Mouse (Mus musculus) intestine, embryonic 16.5 days (tissue): Measurements from ENCODE around the gene Elovl6. TPM values are rescaled to one million over a fixed set of nuclear protein-coding genes. Genes with fewer than 3 reads are reported as not detected.

Experiments
- ATAC-seq: fragments of 200-750 bp; cut with Nextera tagmentation; 2 replicates; pipeline ENCODE4 v1.8.0; 2017; ENCODE audit warnings: moderate TSS enrichment, moderate library complexity
- H3K27ac ChIP-seq: fragments of 300-500 bp; sonication (generic); 2 replicates; pipeline ENCODE4 v1.5.1; 2014; ENCODE audit warnings: mild to moderate bottlenecking, low read length
- H3K27me3 ChIP-seq: fragments of 300-500 bp; sonication (generic); replicated peaks from 2 replicates; pipeline ENCODE4 v1.6.1; 2014; ENCODE audit warnings: low read length, control low read depth, mixed read lengths; ENCODE audit not compliant: control insufficient read depth, insufficient read depth
- H3K36me3 ChIP-seq: fragments of 300-500 bp; sonication (generic); 2 replicates; pipeline ENCODE4 v1.6.1; 2014; ENCODE audit warnings: low read length, control low read depth; ENCODE audit not compliant: control insufficient read depth, insufficient read depth
- H3K4me1 ChIP-seq: fragments of 300-500 bp; sonication (generic); 2 replicates; pipeline ENCODE4 v1.6.1; 2014; ENCODE audit warnings: low read length, control low read depth, mixed read lengths; ENCODE audit not compliant: control insufficient read depth, insufficient read depth
- H3K4me2 ChIP-seq: fragments of 300-500 bp; sonication (generic); 2 replicates; pipeline ENCODE4 v1.6.1; 2014; ENCODE audit warnings: low read depth, low read length, control low read depth
- H3K4me3 ChIP-seq: fragments of 300-500 bp; sonication (generic); 2 replicates; pipeline ENCODE4 v1.5.1; 2014; ENCODE audit warnings: mild to moderate bottlenecking, low read length
- H3K9ac ChIP-seq: fragments of 300-500 bp; sonication (generic); 2 replicates; pipeline ENCODE4 v1.6.1; 2014; ENCODE audit warnings: low read depth, low read length
- H3K9me3 ChIP-seq: fragments of 300-500 bp; sonication (generic); 2 replicates; pipeline ENCODE4 v1.6.1; 2016; ENCODE audit warnings: low read length, control low read depth; ENCODE audit not compliant: control insufficient read depth
- WGBS: fragments of 180-500 bp; shearing (Covaris S2); extraction: QIAGEN DNeasy Blood & Tissue Kit; methylation state at CpG from one replicate; pipeline ENCODE4 v1.1.7; 2014; 5-methylcytosine and 5-hydroxymethylcytosine counted together
- polyA plus RNA-seq: library from polyadenylated mRNA; unstranded; fragments of >200 nt; fragmentation: Nextera tagmentation; extraction: Ambion mirVana; gene quantifications from 2 replicates; pipeline ENCODE4 v1.2.1, GENCODE M21; 2015

The Elovl6 gene
- polyA plus RNA-seq, 1 experiment from 2014 or later = 51.7 TPM

DNA sequence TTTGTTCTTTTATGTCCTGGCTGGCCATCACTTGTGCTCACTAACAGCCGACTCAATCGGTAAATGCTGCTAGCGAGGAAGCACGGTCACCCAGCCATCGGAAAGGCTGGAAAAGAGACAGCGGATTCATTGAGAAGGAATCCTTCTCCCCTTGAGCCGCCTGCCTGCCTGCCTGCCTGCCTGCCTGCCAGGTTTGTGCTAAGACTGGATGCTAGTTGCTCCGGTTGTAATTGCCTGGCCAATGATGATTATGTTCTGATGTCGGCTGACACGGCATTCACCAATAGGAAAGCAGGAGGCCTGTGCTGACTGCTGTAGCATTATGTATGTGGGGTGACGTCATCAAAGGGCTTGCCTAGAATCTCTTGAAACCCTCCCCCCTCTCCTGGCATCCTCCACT, 4.0 kb downstream of the Elovl6 start:
- WGBS = under 1% methylated on average over 11 of the region's 11 CpGs
- Histone ChIP-seq H3K27ac (peak overlapping the region; percentile 99), H3K4me3 (peak overlapping the region; percentile 85), H3K9me3 (no peaks in the 10 kb centered on the region), H3K36me3 (no peaks in the 10 kb centered on the region), H3K4me2 (peak overlapping the region; percentile 80), H3K9ac (peak overlapping the region; percentile 73), H3K27me3 (no peaks in the 10 kb centered on the region), H3K4me1 (peaks cover 19% of the 10 kb centered on the region)
- peak; percentile 86 for ATAC-seq

DNA sequence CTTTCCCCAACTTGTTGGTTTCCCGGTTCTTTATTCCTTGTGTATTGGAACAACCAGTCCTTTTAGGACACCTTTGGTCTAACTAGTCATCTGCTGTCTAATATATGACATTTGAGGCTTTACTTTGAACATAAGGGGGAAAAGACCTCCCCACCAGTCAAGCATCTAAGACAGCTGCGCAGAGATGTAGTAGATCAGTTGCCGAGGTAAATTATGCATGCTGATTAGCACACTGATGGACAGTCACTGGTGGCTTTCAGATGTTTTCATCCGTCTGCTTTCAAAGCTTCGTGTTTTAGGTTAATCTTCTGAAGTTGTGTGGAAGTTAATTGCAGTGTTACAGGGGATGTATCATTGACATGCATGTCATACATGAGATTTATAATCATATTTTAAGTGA, 5.8 kb downstream of the Elovl6 start:
- no peak for ATAC-seq
- no peaks in the 10 kb centered on the region for H3K27me3 ChIP-seq
- H3K4me1 ChIP-seq = peaks cover 16% of the 10 kb centered on the region
- no peak overlapping the region for H3K4me3 ChIP-seq
- H3K9ac ChIP-seq = no peak overlapping the region
- H3K36me3 ChIP-seq = peaks cover 4% of the 10 kb centered on the region; the same call in 1 of the 2 replicates
- H3K4me2 ChIP-seq = no peak overlapping the region
- H3K9me3 ChIP-seq = no peaks in the 10 kb centered on the region
- H3K27ac ChIP-seq = no peak overlapping the region
- WGBS = 84% methylated on average over 5 of the region's 5 CpGs

DNA sequence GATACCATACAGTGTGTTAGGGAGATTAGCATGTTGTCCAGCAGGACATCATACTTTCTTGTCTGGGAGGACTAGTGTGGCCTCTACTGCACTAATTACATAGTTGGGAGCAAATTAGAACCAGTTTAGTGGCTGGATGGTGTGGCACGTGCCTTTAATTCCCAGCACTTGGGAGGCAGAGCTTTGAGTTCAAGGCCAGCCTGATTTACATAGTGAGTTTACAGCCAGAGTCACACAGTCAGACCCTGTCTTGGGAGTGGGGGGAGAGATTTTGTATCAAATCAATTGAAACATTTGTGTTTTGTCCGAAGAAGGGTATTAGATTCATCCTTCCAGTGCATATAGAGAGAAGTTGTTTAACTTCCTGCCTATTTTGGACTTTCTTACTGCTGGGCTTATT, 8.7 kb downstream of the Elovl6 start:
- Histone ChIP-seq H3K4me1 (peaks cover 6% of the 10 kb centered on the region), H3K9me3 (peaks cover 8% of the 10 kb centered on the region; the same call in 1 of the 2 replicates), H3K27me3 (no peaks in the 10 kb centered on the region), H3K36me3 (peaks cover 16% of the 10 kb centered on the region), H3K4me2 (no peak overlapping the region), H3K4me3 (no peak overlapping the region), H3K9ac (no peak overlapping the region), H3K27ac (no peak overlapping the region)
- ATAC-seq = no peak
- WGBS = 89% methylated on average over 2 of the region's 2 CpGs

DNA sequence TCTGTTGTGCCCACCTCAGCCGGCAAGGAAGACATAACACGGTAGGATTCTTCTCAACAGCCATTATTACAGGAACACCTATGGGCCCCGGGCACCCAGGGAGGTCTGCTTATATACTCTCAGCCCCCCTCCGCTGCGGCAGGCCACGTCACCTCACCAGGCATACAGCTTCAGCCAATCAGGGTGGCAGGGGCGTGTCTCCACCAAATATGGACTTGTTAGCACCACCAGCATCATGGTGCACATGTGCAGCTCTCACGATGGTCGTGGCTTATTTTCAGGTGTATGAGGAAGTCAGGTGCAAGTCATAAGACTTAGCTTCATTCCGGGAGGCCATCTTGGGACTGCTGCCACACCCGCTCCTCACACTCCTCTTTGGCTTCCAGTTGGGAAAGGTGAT, 9.3 kb downstream of the Elovl6 start:
- Histone ChIP-seq H3K9me3 (peaks cover 8% of the 10 kb centered on the region; the same call in 1 of the 2 replicates), H3K4me1 (peaks cover 10% of the 10 kb centered on the region), H3K27me3 (no peaks in the 10 kb centered on the region), H3K4me2 (no peak overlapping the region), H3K27ac (no peak overlapping the region), H3K36me3 (peaks cover 16% of the 10 kb centered on the region), H3K4me3 (no peak overlapping the region), H3K9ac (no peak overlapping the region)
- 97% methylated on average over 11 of the region's 11 CpGs for WGBS
- ATAC-seq = no peak

DNA sequence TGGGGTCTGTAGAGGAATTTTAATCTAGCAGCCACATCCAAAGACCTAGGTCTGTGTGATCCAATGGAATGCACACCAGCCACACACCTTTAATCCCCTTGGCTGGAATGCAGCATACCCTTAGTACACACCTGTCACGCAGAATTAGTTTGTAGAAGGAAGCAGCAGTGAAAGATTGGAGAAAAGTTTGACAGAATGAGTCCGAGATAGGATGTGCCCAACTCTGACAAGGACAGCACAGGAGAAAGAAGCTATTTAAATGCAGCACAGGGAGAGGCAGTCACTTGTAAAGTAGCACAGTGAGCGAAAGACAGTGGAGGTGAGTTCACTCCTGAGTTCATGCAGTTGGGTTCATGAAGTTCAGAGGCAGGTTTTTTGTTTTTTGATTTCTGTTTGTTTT, 11.2 kb downstream of the Elovl6 start:
- 94% methylated on average over 3 of the region's 3 CpGs for WGBS
- no peak for ATAC-seq
- peaks cover 8% of the 10 kb centered on the region; the same call in 1 of the 2 replicates for H3K9me3 ChIP-seq
- no peak overlapping the region for H3K27ac ChIP-seq
- no peak overlapping the region for H3K4me2 ChIP-seq
- peaks cover 16% of the 10 kb centered on the region; the same call in 1 of the 2 replicates for H3K4me1 ChIP-seq
- H3K9ac ChIP-seq = no peak overlapping the region
- H3K4me3 ChIP-seq = no peak overlapping the region
- H3K27me3 ChIP-seq = no peaks in the 10 kb centered on the region
- peaks cover 16% of the 10 kb centered on the region for H3K36me3 ChIP-seq

DNA sequence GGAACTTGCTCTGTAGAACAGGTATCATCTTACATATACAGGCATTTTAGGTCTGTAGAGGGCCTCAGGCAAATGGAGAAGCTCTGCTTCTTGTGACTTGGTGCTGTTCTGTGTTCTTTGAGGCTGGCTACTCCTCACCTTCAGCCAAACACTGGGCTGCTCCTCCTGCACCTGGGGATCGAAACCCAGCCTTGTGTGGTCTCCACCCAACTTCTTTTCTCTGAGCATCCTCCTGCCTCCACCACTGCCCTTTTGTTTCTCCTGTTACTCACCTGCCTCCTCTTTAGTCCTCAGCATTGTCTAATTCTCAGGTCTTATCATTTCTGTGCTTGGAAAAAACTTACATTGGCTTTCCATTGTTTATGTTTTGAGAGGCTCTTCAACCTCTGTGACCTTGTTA, 12.1 kb downstream of the Elovl6 start:
- H3K4me1 ChIP-seq = peaks cover 23% of the 10 kb centered on the region
- WGBS = 96% methylated on average over 1 of the region's 1 CpGs
- no peak for ATAC-seq
- H3K36me3 ChIP-seq = peaks cover 16% of the 10 kb centered on the region
- H3K27ac ChIP-seq = no peak overlapping the region
- no peak overlapping the region for H3K4me3 ChIP-seq
- H3K4me2 ChIP-seq = no peak overlapping the region
- no peaks in the 10 kb centered on the region for H3K27me3 ChIP-seq
- H3K9me3 ChIP-seq = peaks cover 8% of the 10 kb centered on the region; the same call in 1 of the 2 replicates
- H3K9ac ChIP-seq = no peak overlapping the region

DNA sequence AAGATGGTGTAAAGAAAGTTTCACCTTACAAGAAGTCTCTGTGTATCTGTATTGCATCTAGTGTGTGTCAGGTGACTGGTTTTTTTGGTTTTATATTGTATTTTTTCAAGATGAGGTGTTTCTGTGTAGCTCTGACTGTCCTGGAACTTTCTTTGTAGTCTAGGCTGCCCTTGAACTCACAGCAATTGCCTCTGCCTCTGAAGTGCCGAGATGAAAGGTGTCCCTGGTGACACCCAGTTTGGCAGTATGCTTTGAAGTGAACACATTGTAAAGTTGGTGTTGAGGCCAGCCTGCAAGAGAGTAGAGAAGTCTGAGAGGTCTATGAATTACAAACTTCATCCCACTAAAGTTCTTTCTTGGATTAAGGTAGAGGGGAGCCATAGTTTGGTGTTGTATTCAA, 13.1 kb downstream of the Elovl6 start:
- no peak overlapping the region for H3K27ac ChIP-seq
- no peak for ATAC-seq
- H3K36me3 ChIP-seq = peaks cover 16% of the 10 kb centered on the region
- WGBS = 65% methylated on average over 1 of the region's 1 CpGs
- no peaks in the 10 kb centered on the region for H3K27me3 ChIP-seq
- no peak overlapping the region for H3K4me2 ChIP-seq
- no peak overlapping the region for H3K4me3 ChIP-seq
- peaks cover 8% of the 10 kb centered on the region; the same call in 1 of the 2 replicates for H3K9me3 ChIP-seq
- no peak overlapping the region for H3K9ac ChIP-seq
- peaks cover 30% of the 10 kb centered on the region for H3K4me1 ChIP-seq

DNA sequence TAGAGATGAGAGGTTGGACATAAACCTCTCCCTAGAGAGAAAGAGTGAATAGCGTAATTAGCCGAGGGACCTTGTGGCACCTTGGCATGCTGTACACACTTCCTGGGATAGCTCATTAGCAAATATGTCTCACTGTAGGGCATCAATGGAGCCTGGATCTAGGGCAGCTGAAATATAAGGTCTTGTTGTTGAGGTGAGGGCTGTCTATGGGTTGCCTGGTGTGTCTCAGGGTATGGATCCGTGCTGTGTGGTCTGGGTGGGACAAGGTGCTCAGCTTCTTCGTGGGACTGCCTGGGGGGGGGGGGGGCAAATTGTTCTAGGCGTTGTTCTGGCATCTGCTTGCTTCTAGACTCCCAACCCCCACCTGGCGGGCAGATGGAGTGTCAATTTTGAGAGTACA, 13.6 kb downstream of the Elovl6 start:
- Histone ChIP-seq H3K4me1 (peaks cover 35% of the 10 kb centered on the region), H3K36me3 (peaks cover 16% of the 10 kb centered on the region), H3K4me3 (no peak overlapping the region), H3K9me3 (peaks cover 8% of the 10 kb centered on the region; the same call in 1 of the 2 replicates), H3K4me2 (no peak overlapping the region), H3K9ac (no peak overlapping the region), H3K27me3 (no peaks in the 10 kb centered on the region), H3K27ac (no peak overlapping the region)
- ATAC-seq = no peak
- WGBS = 77% methylated on average over 6 of the region's 6 CpGs

DNA sequence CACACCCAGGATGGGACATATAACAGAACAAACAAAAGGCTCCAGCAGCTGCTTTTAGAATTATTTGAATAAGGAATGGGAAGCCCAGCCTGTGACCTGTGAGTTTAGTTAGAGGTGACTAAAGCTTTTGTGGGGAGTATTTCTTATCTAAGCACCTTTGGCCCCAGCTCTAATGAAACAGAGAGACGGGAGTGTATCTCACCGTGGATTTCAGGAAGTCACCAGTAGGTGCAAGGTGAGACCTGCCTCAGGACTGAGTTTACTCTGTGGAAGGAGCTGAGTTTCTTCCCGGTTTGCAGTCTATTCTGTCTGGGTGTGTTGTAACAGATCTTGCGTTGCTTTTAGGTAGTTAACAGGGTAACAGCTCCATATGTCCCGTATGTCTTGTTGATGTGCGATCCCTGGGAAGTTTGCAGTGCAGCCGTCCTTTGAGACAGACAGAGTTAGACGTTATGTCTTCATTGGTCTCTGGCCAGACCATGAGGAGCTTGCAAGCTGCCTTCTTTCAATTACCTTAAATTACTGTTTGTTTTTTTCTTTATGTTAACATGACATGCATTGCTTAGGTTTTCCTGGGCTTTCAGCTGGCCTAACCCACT, 15.8 kb downstream of the Elovl6 start:
- Histone ChIP-seq H3K9me3 (peaks cover 8% of the 10 kb centered on the region; the same call in 1 of the 2 replicates), H3K4me1 (peaks cover 53% of the 10 kb centered on the region), H3K36me3 (peaks cover 12% of the 10 kb centered on the region), H3K4me3 (no peak overlapping the region), H3K9ac (peak overlapping the region; percentile 4; the same call in 1 of the 2 replicates), H3K4me2 (peak overlapping the region; percentile 11; the same call in 1 of the 2 replicates), H3K27me3 (no peaks in the 10 kb centered on the region), H3K27ac (peak overlapping the region; percentile 85)
- peak; percentile 88 for ATAC-seq
- 22% methylated on average over 8 of the region's 8 CpGs for WGBS
